Mouse (Mus musculus): ENCODE data around the gene Plin1. TPM values are rescaled to one million over a fixed set of nuclear protein-coding genes. Genes with fewer than 3 reads are reported as not detected.

Plin1 gene
- polyA plus RNA-seq, 1 experiment from 2014 or later = not detected

DNA sequence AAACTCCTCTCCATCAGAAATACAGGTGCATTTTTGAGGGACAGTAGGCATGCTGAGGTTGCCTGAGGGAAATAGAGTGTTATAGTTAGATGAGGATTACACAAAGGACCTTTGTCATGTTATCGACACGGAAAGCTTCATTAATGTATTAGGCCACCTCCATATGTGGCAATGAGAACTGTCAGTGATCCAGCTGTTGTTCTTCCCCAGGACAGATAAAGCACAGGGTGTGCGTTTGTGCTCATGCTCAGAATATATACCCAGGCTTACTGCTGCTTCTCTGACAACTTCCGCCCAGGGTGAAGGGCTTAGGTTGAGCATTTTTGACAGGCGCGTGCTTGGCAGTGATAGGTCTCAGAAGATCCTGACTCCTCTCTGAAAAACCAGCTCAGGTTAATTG lies 16.8 kb upstream of the Plin1 start:
- no peak overlapping the region for H3K27ac ChIP-seq
- 86% methylated on average over 6 of the region's 6 CpGs for WGBS
- H3K36me3 ChIP-seq = no peaks in the 10 kb centered on the region

DNA sequence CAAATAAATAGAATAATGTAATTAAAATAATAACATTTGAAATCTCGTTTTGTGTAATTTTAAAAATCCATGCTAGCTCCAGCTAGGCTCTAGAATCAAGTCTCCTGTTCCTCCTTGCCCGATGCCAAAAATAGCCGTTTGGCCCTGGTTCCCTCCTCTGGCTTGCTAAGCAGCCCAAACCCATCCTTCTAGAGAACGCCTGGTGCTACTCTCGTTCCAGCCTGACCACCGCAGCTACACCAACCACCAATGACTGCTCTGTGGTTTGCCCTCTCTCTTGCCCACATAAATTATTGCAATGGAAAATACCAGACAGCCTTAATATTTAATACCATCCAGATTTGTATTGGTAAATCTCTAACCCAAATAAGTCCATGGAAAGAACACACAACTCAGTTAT lies 15.0 kb upstream of the Plin1 start:
- peaks cover 5% of the 10 kb centered on the region; the same call in 1 of the 2 replicates for H3K4me1 ChIP-seq
- H3K9me3 ChIP-seq = no peaks in the 10 kb centered on the region
- H3K36me3 ChIP-seq = no peaks in the 10 kb centered on the region
- H3K4me3 ChIP-seq = no peak overlapping the region
- WGBS = 71% methylated on average over 6 of the region's 6 CpGs
- no peaks in the 10 kb centered on the region for H3K27me3 ChIP-seq (ENCODE audit: insufficient read depth, poor library complexity, severe bottlenecking)
- no peak overlapping the region for H3K27ac ChIP-seq
- no peak for DNase-seq (ENCODE audit: low spot score)

More for the DNA sequence above, 16.8 kb upstream of the Plin1 start:
- no peak overlapping the region for H3K4me3 ChIP-seq
- H3K9me3 ChIP-seq = no peaks in the 10 kb centered on the region
- no peaks in the 10 kb centered on the region for H3K4me1 ChIP-seq
- no peak for DNase-seq (ENCODE audit: low spot score)
- H3K27me3 ChIP-seq (ENCODE audit: insufficient read depth, poor library complexity, severe bottlenecking) = no peaks in the 10 kb centered on the region

DNA sequence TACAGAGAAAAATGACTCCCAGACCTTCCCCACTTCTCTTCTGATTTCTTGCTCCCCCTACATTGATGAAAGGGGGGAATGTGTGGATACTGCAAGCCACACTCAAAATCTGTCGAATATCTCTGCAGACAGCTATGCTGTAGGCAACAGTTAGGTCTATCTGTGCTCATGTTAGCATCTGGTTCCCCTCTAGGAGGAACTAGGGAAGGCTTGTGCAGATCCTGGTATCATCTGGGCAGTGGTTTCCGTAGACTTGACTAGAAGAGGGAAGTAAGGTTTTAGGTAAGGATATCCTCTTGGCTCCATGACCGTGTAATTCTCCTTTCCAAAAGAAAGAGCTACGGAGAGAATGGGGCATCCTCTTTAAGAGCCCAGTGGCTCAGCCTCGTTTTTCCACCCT lies 11.9 kb upstream of the Plin1 start:
- Histone ChIP-seq H3K4me1 (peaks cover 5% of the 10 kb centered on the region; the same call in 1 of the 2 replicates), H3K27ac (no peak overlapping the region), H3K9me3 (no peaks in the 10 kb centered on the region), H3K36me3 (no peaks in the 10 kb centered on the region), H3K4me3 (no peak overlapping the region), H3K27me3 (ENCODE audit: insufficient read depth, poor library complexity, severe bottlenecking) (no peaks in the 10 kb centered on the region)
- WGBS = 77% methylated on average over 5 of the region's 5 CpGs
- no peak for DNase-seq (ENCODE audit: low spot score)

DNA sequence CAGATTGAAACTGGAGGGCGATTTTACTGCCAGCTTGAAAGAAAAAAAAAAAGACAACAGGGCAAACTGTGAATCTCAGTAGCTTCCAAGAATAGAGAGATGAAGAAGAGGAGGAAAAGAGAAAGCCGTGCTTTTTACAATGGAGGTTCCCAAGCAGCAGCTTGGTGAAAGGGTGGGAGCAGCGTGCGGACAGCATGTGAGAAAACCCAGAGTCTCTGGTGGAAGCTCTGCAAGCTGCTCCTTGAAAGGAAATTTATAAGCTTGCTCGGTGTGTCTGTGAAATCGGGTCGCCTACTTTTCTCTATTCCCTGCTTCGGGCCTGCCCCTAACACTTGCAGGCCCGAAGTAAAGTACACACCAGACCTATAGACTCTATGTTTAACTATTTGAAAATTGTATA lies 11.3 kb upstream of the Plin1 start:
- 80% methylated on average over 9 of the region's 9 CpGs for WGBS
- Histone ChIP-seq H3K27me3 (ENCODE audit: insufficient read depth, poor library complexity, severe bottlenecking) (no peaks in the 10 kb centered on the region), H3K4me1 (peaks cover 5% of the 10 kb centered on the region; the same call in 1 of the 2 replicates), H3K9me3 (no peaks in the 10 kb centered on the region), H3K4me3 (no peak overlapping the region), H3K27ac (no peak overlapping the region), H3K36me3 (no peaks in the 10 kb centered on the region)
- DNase-seq (ENCODE audit: low spot score) = no peak

DNA sequence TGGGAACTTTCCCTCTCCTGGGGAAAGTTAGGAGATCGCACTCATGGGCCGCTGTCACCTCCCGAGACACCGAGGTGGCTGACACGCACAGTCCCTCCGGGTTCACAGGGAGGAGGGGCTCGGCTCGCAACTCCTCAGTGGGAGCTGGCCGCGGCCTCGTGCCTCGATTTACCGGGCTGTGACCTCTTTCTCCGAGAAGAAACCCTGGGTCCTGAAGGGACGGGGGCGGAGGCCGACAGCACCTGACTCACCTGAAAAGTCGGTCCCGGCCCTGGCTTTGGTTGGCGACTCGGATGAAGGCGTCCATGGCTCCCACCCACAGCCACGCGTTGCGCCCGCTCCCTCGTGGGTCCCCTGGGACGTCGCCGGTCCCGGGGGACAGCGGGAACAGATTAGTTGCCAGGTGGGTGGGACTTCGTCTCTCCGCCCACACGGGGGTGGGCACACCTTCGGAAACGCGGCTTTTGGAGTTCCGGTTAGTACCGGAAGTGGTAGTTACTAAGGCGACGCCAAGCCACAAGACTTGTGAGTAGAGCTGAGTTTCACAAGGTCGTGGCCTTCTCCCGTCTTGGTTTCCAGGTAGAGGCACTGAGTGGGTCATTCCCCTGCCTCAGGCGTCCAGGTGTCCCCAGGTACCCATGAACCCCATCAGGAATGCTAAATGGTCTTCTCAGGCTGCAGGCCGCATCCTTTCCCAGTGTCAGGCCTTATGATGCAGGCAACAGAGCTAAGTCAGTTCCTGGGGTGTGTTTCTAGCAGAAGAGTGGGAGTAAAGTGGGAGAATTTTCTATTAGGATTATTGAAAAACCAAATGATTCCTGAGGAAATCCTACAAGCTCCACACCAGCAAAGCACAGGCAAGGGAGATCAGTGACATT lies 10.2 kb upstream of the Plin1 start, which contains the start of the genes Pex11a and Wdr93:
Gene Pex11a (minus strand): TSS at position 473 of the 878 bp plus-strand sequence.
Gene Wdr93 (plus strand): TSS at position 505 of the 878 bp plus-strand sequence.
- H3K27me3 ChIP-seq (ENCODE audit: insufficient read depth, poor library complexity, severe bottlenecking) = no peaks in the 10 kb centered on the region
- DNase-seq (ENCODE audit: low spot score) = peak; percentile 93
- no peaks in the 10 kb centered on the region for H3K9me3 ChIP-seq
- peak within 1 kb of the TSS; percentile 70 for H3K4me3 ChIP-seq
- 2% methylated on average over 46 of the region's 46 CpGs for WGBS
- peak within 1 kb of the TSS; percentile 85 for H3K27ac ChIP-seq
- H3K36me3 ChIP-seq = no peaks in the 10 kb centered on the region
- peaks cover 5% of the 10 kb centered on the region; the same call in 1 of the 2 replicates for H3K4me1 ChIP-seq

DNA sequence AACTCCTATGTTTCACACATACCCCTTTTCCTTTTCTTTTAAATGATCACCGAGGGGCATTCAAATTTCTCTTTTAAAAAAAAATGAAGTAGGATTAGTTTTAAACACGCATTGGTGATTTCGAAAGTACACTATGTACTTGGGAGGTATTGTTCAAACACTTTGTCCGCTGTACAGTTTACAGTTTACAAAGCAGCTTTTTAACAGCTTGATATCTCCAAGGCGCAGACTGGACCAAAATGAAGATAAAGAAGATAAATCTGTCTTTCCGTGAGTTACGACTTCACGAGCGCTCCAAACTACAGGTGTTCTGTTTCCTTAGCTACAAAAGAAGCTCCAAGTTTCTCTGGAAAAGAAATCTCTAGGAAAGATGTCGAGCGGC lies 9.6 kb upstream of the Plin1 start:
- Histone ChIP-seq H3K36me3 (peaks cover 4% of the 10 kb centered on the region; the same call in 1 of the 2 replicates), H3K4me3 (peak overlapping the region; percentile 70), H3K9me3 (no peaks in the 10 kb centered on the region), H3K27ac (no peak overlapping the region; the same call in 1 of the 2 replicates), H3K27me3 (ENCODE audit: insufficient read depth, poor library complexity, severe bottlenecking) (no peaks in the 10 kb centered on the region), H3K4me1 (peaks cover 5% of the 10 kb centered on the region; the same call in 1 of the 2 replicates)
- DNase-seq (ENCODE audit: low spot score) = no peak
- WGBS = 25% methylated on average over 11 of the region's 11 CpGs

DNA sequence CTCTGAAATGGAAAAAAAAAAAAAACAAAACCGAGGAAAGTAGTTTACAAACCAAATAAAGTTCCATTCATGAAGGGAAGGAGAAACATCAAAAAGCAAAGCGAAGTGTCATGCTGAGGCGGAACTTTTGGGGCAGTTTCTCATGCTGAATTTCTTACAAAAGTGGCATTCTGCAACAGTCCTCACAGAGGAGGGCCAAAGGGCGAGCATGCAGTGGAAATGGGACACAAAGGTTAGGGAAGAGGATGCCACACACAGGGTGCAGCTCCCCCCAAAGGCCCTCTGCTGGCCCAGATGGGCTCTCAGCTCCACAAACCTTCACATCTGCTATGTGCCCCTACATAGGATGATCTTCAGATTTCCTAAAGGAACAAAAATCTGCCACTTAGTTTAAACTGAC lies 7.6 kb upstream of the Plin1 start:
- Histone ChIP-seq H3K4me3 (no peak overlapping the region), H3K27me3 (ENCODE audit: insufficient read depth, poor library complexity, severe bottlenecking) (no peaks in the 10 kb centered on the region), H3K27ac (no peak overlapping the region), H3K4me1 (peaks cover 5% of the 10 kb centered on the region; the same call in 1 of the 2 replicates), H3K9me3 (no peaks in the 10 kb centered on the region), H3K36me3 (peaks cover 13% of the 10 kb centered on the region; the same call in 1 of the 2 replicates)
- WGBS = 76% methylated on average over 4 of the region's 4 CpGs
- no peak for DNase-seq (ENCODE audit: low spot score)

DNA sequence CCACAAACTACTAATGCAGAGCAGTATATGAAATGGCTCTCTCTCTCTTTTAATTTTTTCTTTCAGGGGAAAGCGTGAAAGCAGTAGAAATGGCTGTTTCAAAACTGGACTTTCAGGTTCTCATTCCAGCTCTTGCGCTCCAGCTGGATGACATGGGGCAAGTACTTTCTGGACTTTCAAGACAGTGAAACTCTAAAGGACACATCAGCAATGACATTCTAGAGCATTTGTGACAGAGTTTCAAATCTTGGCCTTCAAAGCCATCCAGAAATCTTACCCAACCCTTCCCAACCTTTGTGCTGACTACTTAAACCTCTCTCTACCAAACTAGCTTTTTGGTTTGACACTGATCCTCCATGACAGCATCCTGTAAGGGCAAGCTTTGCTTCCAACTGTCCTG lies 6.2 kb upstream of the Plin1 start:
- peaks cover 5% of the 10 kb centered on the region; the same call in 1 of the 2 replicates for H3K4me1 ChIP-seq
- 88% methylated on average over 2 of the region's 2 CpGs for WGBS
- H3K27me3 ChIP-seq (ENCODE audit: insufficient read depth, poor library complexity, severe bottlenecking) = no peaks in the 10 kb centered on the region
- no peak overlapping the region for H3K4me3 ChIP-seq
- no peaks in the 10 kb centered on the region for H3K9me3 ChIP-seq
- no peak overlapping the region for H3K27ac ChIP-seq
- peaks cover 18% of the 10 kb centered on the region; the same call in 1 of the 2 replicates for H3K36me3 ChIP-seq
- no peak for DNase-seq (ENCODE audit: low spot score)

DNA sequence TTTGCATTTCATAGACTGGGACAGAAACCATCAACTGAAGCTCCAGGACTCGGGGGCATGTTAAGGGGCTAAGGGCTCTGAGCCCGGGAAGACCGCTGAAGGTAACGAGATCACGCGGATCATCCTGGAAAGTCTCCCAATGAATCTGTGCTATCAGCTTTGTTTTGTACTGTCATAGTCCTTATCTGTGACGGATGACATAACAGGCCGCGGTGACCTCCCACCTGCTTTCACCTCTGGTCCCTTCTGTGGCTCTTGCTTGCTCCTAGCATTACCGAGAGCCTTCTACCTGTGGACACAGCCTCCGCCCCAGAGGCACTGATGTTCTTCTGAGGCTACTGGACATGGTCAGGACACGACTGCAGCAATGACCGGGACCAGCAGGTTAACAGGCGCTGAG lies 3.8 kb upstream of the Plin1 start:
- H3K27me3 ChIP-seq (ENCODE audit: insufficient read depth, poor library complexity, severe bottlenecking) = peaks cover 12% of the 10 kb centered on the region
- no peaks in the 10 kb centered on the region for H3K4me1 ChIP-seq
- H3K36me3 ChIP-seq = peaks cover 18% of the 10 kb centered on the region; the same call in 1 of the 2 replicates
- no peak overlapping the region for H3K27ac ChIP-seq
- H3K9me3 ChIP-seq = no peaks in the 10 kb centered on the region
- no peak overlapping the region for H3K4me3 ChIP-seq
- DNase-seq (ENCODE audit: low spot score) = no peak
- 85% methylated on average over 14 of the region's 14 CpGs for WGBS

DNA sequence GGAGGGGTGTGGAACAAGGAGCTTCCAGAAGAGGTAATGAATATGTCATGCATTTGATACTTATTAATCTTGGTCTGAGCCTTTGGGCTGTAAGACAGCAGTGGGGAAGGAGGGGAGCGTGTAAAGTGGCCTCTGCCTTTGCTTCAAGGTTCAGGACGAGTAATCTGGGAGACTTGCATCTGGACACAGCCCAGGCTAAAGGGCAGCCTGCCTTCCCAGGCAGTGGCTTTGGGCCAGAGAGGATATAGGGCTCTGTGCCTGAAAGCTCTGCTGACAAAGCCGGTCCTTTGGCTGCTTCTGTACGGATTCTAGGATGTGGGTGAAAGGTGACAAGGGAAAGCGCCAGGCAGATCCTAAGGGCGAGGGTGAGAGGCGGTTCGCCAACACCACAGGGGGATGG lies 1.9 kb upstream of the Plin1 start:
- peaks cover 2% of the 10 kb centered on the region; the same call in 1 of the 2 replicates for H3K4me1 ChIP-seq
- WGBS = 66% methylated on average over 8 of the region's 8 CpGs
- H3K9me3 ChIP-seq = no peaks in the 10 kb centered on the region
- DNase-seq (ENCODE audit: low spot score) = no peak
- H3K4me3 ChIP-seq = no peak overlapping the region
- no peak overlapping the region for H3K27ac ChIP-seq
- H3K27me3 ChIP-seq (ENCODE audit: insufficient read depth, poor library complexity, severe bottlenecking) = peaks cover 27% of the 10 kb centered on the region
- H3K36me3 ChIP-seq = peaks cover 18% of the 10 kb centered on the region; the same call in 1 of the 2 replicates

DNA sequence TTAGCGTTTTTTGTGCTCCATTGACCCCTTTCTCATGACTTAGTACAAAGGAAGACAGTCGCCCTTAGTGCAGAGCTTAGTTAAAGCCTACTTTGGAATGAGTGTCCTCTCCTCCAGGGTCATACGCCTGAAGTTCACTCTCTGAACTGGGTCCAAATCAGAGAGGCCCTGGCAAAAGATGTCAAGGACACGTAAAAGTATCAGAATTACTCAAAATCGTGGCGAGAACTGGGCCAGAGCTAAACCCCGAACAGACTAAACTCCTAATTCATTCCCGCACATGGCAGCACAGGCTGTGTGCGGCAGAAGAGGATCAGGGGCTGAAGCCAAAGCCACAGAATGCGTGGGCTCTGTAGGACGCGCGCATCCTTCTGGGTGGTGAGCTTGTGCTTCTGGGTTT lies 1.3 kb downstream of the Plin1 start:
- H3K4me1 ChIP-seq = peaks cover 7% of the 10 kb centered on the region; the same call in 1 of the 2 replicates
- no peak overlapping the region for H3K4me3 ChIP-seq
- WGBS = 81% methylated on average over 13 of the region's 13 CpGs

DNA sequence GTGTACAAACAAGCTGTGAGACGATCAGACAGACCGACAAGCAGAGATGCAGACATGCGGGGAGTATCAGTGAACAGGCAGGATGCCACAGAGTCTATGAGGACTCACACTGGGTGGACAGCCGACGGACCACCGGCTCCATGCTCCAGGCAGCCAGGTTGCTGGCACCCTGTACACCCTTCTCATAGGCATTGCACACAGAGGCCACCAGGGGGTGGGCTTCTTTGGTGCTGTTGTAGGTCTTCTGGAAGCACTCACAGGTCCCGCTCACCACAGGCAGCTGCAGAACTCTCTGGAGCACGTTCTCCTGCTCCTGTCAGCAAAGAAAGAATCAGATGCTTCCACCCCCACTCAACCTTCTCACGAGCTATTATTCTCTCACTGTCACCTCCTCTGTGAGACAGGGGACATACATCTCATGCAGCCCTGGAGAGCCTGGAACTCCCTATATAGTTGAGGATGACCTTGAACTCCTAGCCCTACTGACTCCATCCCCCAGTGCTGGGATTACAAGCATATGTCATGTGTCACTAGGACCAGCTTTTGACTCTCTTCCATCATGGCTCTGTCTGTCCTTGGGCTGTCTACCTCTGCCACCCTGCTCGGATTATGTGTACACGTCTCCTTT lies 2.8 kb downstream of the Plin1 start:
- Histone ChIP-seq H3K9me3 (no peaks in the 10 kb centered on the region), H3K36me3 (peaks cover 3% of the 10 kb centered on the region; the same call in 1 of the 2 replicates), H3K27ac (no peak overlapping the region), H3K4me3 (no peak overlapping the region), H3K27me3 (ENCODE audit: insufficient read depth, poor library complexity, severe bottlenecking) (peaks cover 59% of the 10 kb centered on the region), H3K4me1 (peaks cover 7% of the 10 kb centered on the region; the same call in 1 of the 2 replicates)
- WGBS = 60% methylated on average over 11 of the region's 11 CpGs
- DNase-seq (ENCODE audit: low spot score) = no peak

More for the DNA sequence above, 1.3 kb downstream of the Plin1 start:
- DNase-seq (ENCODE audit: low spot score) = no peak
- Histone ChIP-seq H3K9me3 (no peaks in the 10 kb centered on the region), H3K27me3 (ENCODE audit: insufficient read depth, poor library complexity, severe bottlenecking) (peaks cover 47% of the 10 kb centered on the region), H3K27ac (no peak overlapping the region), H3K36me3 (peaks cover 6% of the 10 kb centered on the region; the same call in 1 of the 2 replicates)

DNA sequence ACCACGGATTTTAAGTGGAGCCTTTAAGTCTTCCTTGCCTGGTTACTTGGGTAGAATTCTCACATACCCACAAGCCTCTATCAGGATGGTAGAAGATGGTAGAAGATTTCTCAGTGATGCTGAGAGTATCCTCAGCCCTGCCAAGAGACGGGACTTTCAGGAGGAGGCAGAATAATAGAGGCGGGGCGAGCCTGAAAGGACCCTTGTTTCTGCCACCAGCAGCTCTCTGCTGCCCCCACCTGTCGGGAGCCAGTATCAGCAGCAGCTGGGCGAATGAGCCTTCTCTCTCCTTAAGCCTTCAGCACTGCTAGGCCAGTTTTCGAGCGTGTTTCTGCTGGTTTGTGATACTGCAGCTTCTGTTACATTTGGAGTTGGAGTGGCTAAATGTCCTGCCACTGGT lies 3.5 kb downstream of the Plin1 start:
- WGBS = 6% methylated on average over 8 of the region's 8 CpGs
- peak; percentile 85 for DNase-seq (ENCODE audit: low spot score)
- H3K36me3 ChIP-seq = no peaks in the 10 kb centered on the region

More for the DNA sequence above, 3.5 kb downstream of the Plin1 start:
- H3K27me3 ChIP-seq (ENCODE audit: insufficient read depth, poor library complexity, severe bottlenecking) = peaks cover 59% of the 10 kb centered on the region
- H3K9me3 ChIP-seq = no peaks in the 10 kb centered on the region
- H3K4me1 ChIP-seq = peaks cover 7% of the 10 kb centered on the region; the same call in 1 of the 2 replicates
- no peak overlapping the region for H3K27ac ChIP-seq
- no peak overlapping the region for H3K4me3 ChIP-seq

Data from heart, embryonic 10.5 days (tissue).